Mouse (Mus musculus): ENCODE data around the gene Ctdsp2.

DNA sequence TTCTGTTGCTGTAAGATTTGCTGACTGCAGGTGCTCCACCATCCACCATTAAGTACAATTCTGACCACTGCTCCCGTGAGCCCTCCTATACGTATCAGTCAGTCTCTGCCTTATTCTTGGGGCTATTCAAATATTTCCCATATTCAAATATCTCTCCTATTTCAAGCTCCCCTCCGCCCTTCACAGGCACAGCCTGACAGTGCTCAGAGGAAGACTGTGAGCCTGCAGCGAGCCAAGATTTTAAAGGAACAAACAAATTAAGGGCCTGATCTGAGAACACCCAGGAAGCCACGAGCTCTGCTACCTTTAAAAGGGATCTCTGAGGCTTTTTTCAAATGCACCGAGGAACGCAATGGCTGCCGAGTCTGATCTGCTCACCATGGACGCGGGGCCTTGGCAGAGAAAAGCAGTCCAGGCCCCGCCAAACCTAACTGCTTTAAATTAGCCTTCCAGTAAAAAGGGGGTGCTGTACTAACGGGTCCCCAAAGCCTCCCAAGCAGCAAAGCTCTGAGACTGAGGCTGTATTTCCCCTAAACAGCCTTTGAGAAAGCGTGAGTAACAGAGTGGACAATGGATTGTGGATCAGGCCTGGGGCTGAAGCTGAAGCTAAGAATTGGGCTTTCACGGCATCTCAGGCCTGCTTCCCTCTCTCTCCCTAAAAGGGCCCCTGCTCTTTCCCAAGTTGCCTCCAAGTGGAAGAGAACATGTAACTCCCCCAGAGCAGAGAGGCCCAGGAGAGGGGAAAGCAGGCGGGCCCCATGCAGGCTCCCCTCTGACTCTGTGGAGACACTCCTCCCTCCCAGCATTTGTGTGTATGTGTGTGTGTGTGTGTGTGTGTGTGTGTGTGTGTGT is 48.0 kb upstream of the Ctdsp2 start:
- TF ChIP-seq EP300 (IDR thresholded peaks at IDR 0.05; ENCODE audit: low read depth) = no peak
- no peak for TF ChIP-seq CTCF (IDR thresholded peaks at IDR 0.05; ENCODE audit: low read depth)
